Mouse (Mus musculus): Measurements from ENCODE around the gene Ccdc12.

- TF ChIP-seq POLR2A (IDR thresholded peaks at IDR 0.05; ENCODE audit: insufficient read length, low read depth) (peak; percentile 31), POLR2AphosphoS2 (IDR thresholded peaks at IDR 0.05; ENCODE audit: insufficient read length, low read depth) (no peak), E2F4 (IDR thresholded peaks at IDR 0.05; ENCODE audit: insufficient read depth) (no peak), CEBPB (IDR thresholded peaks at IDR 0.05; ENCODE audit: insufficient read depth, poor library complexity, severe bottlenecking) (no peak), USF1 (IDR thresholded peaks at IDR 0.05; ENCODE audit: low read depth) (no peak), MAX (IDR thresholded peaks at IDR 0.05; ENCODE audit: low read depth) (no peak), TCF3 (IDR thresholded peaks at IDR 0.05; ENCODE audit: insufficient read length, low read depth) (no peak), MYOD1 (IDR thresholded peaks at IDR 0.05; ENCODE audit: control insufficient read depth in 1 of 3, insufficient read length in 2 of 3, low read depth in 2 of 3) (peak in 1 of 3 experiments; percentile 42)
Observed at GRCm38 (mm10) chr9:110685591-110685990, 29.3 kb downstream of the Ccdc12 start.

All from myocyte (in vitro differentiated cells).